ENCODE assay signal across 18 mouse cellular contexts in the genomic region with DNA sequence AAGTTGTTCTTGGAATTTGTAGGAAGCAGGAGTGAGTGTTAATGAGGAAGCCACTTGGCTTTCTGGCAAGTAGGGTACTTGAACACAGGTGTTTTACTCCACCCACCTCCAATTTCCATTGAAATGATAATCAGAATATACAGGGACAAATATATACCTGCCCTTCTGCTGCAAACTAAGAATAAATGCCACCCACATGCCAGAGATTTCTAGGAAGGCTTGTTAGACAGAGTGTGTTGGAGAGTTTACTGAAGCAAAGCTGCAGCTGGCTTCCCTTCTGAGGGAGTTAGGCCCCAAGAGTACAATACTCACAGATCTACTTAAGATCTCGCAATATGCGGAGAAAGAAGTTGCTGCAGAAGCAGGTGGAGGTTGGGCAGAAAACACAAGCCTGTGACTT.
A peak's percentile ranks its signal among the peaks of the same experiment; 100 is the strongest.
DNase-seq lines count a peak whose midpoint lies in the region.
"Had no signal": no experiment of that assay in that cellular context is flagged by ENCODE, and none has a peak within 500 bp of the region (broad histone marks: within the 10 kb centered on the region; RNA-seq: fewer than 3 reads in every experiment).

No protein-coding gene starts in this region.

- intact Hi-C loops in left cerebral cortex, postnatal 14 days (cut with DNase I) = no loop called here
- intact Hi-C loops in heart, postnatal 25 days (cut with DNase I) = no loop called here

- peak; percentile 29 for DNase-seq in layer of hippocampus, adult 11-12 months (ENCODE audit: low spot score)
- DNase-seq in layer of hippocampus, postnatal 36 days = no peak
- DNase-seq in right cerebral cortex, adult 18-20 months = peak; percentile 63
- DNase-seq in right cerebral cortex, postnatal 4 days = no peak
- DNase-seq in left cerebral cortex, postnatal 14 days (ENCODE audit: low spot score in 2 of 2) = peak; percentile 45 to 70
- peak; percentile 86 for DNase-seq in telencephalon, adult 2 months (ENCODE audit: low read depth, low spot score)
- no peak for DNase-seq in gastrocnemius, postnatal 4 days (ENCODE audit: low spot score in 2 of 2)
- no peak for DNase-seq in heart, postnatal 25 days (ENCODE audit: low spot score)
- DNase-seq: adrenal gland, postnatal 25 days; cerebellum, adult 9-11 months; gastrocnemius, postnatal 14 days; heart, adult 18-20 months; heart, postnatal 10 days; kidney, postnatal 25 days; lung, embryonic 14.5 days; retina, postnatal 1 day; thymus, adult 18-20 months; thymus, postnatal 36 days had no signal

Comparison
In these comparisons a context has a peak if more than half of its experiments do, and no peak if none do; other contexts are left out.
1. DNase-seq: peak in layer of hippocampus, adult 11-12 months (single experiment), right cerebral cortex, adult 18-20 months (single experiment), left cerebral cortex, postnatal 14 days (2 of 2) and telencephalon, adult 2 months (single experiment); none in layer of hippocampus, postnatal 36 days (0 of 2), right cerebral cortex, postnatal 4 days (single experiment), gastrocnemius, postnatal 4 days (0 of 2) and heart, postnatal 25 days (single experiment).